Mouse (Mus musculus) neural tube, embryonic 12.5 days (tissue): ENCODE measurements around the gene Mrpl43. TPM values are rescaled to one million over a fixed set of nuclear protein-coding genes. Genes with fewer than 3 reads are reported as not detected.

Experiments used
- ATAC-seq: fragments of 200-750 bp; cut with Nextera tagmentation; 2 replicates; pipeline ENCODE4 v1.8.0; 2017; ENCODE audit warnings: low read depth, mild to moderate bottlenecking, moderate TSS enrichment, moderate library complexity; ENCODE audit not compliant: low FRiP score
- H3K27ac ChIP-seq: fragments of 300-500 bp; sonication (generic); 2 replicates; pipeline ENCODE4 v1.5.1; 2016
- H3K27me3 ChIP-seq: fragments of 300-500 bp; sonication (generic); replicated peaks from 2 replicates; pipeline ENCODE4 v1.6.1; 2016; ENCODE audit warnings: mild to moderate bottlenecking
- H3K36me3 ChIP-seq: fragments of 300-500 bp; sonication (generic); 2 replicates; pipeline ENCODE4 v1.6.1; 2016; ENCODE audit warnings: mild to moderate bottlenecking
- H3K4me1 ChIP-seq: fragments of 300-500 bp; sonication (generic); 2 replicates; pipeline ENCODE4 v1.6.1; 2016
- H3K4me2 ChIP-seq: fragments of 300-500 bp; sonication (generic); replicated peaks from 2 replicates; pipeline ENCODE4 v1.6.1; 2016; ENCODE audit warnings: mild to moderate bottlenecking
- H3K4me3 ChIP-seq: fragments of 300-500 bp; sonication (generic); 2 replicates; pipeline ENCODE4 v1.5.1; 2016
- H3K9ac ChIP-seq: fragments of 300-500 bp; sonication (generic); 2 replicates; pipeline ENCODE4 v1.6.1; 2016; ENCODE audit warnings: mild to moderate bottlenecking
- H3K9me3 ChIP-seq: fragments of 300-500 bp; sonication (generic); 2 replicates; pipeline ENCODE4 v1.6.1; 2016; ENCODE audit warnings: mild to moderate bottlenecking
- WGBS: fragments of 180-500 bp; shearing (Covaris S2); methylation state at CpG from one replicate; pipeline ENCODE4 v1.1.7; 2016; 5-methylcytosine and 5-hydroxymethylcytosine counted together
- polyA plus RNA-seq: library from polyadenylated mRNA; unstranded; fragments of >200 nt; fragmentation: Nextera tagmentation; extraction: Ambion mirVana; gene quantifications from 2 replicates; pipeline ENCODE4 v1.2.1, GENCODE M21; 2016

Gene Mrpl43
- polyA plus RNA-seq: 82.9 and 83.2 TPM in 2 replicates

- Histone ChIP-seq H3K27me3 (no peaks in the 10 kb centered on the region), H3K27ac (peak within 1 kb of the TSS; percentile 46), H3K9me3 (no peaks in the 10 kb centered on the region), H3K4me1 (peaks cover 21% of the 10 kb centered on the region), H3K36me3 (peaks cover 59% of the 10 kb centered on the region), H3K4me3 (peak within 1 kb of the TSS; percentile 89), H3K9ac (peak within 1 kb of the TSS; percentile 88), H3K4me2 (peak within 1 kb of the TSS; percentile 93)
- peak; percentile 93 for ATAC-seq
- whole genome bisulfite sequencing: under 1% methylated on average over 82 of the region's 82 CpGs
Observed at GRCm38 (mm10) chr19:45005957-45006712, at the start of gene Mrpl43. Gene Mrpl43 (minus strand): TSS chr19:45006442.

- Histone ChIP-seq H3K9me3 (no peaks in the 10 kb centered on the region), H3K4me2 (no peak overlapping the region), H3K4me1 (peaks cover 23% of the 10 kb centered on the region), H3K27ac (no peak overlapping the region), H3K9ac (no peak overlapping the region), H3K4me3 (no peak overlapping the region), H3K36me3 (peaks cover 22% of the 10 kb centered on the region; the same call in 1 of the 2 replicates), H3K27me3 (0 out of 2 replicates have a peak, but pooled peaks cover 4% of the 10 kb centered on the region)
- WGBS: 81% methylated on average over 6 of the region's 6 CpGs
- ATAC-seq: no peak
Observed at GRCm38 (mm10) chr19:45054892-45055690, 48.8 kb upstream of the Mrpl43 start.

GRCm38 (mm10) chr19:45053451-45053850 is 47.2 kb upstream of the Mrpl43 start:
- peaks cover 22% of the 10 kb centered on the region; the same call in 1 of the 2 replicates for H3K36me3 ChIP-seq
- no peak overlapping the region for H3K4me2 ChIP-seq
- WGBS: 87% methylated on average over 8 of the region's 8 CpGs

GRCm38 (mm10) chr19:45049523-45049922 is 43.3 kb upstream of the Mrpl43 start:
- no peak overlapping the region for H3K4me3 ChIP-seq
- H3K4me1 ChIP-seq: peaks cover 29% of the 10 kb centered on the region
- 79% methylated on average over 9 of the region's 9 CpGs for WGBS
- peaks cover 20% of the 10 kb centered on the region for H3K27me3 ChIP-seq
- H3K27ac ChIP-seq: no peak overlapping the region
- ATAC-seq: no peak
- H3K9me3 ChIP-seq: no peaks in the 10 kb centered on the region
- H3K4me2 ChIP-seq: peak overlapping the region; percentile 65; the same call in 1 of the 2 replicates
- H3K36me3 ChIP-seq: peaks cover 19% of the 10 kb centered on the region; the same call in 1 of the 2 replicates
- H3K9ac ChIP-seq: no peak overlapping the region; the same call in 1 of the 2 replicates

More at GRCm38 (mm10) chr19:45053451-45053850, 47.2 kb upstream of the Mrpl43 start:
- Histone ChIP-seq H3K27me3 (0 out of 2 replicates have a peak, but pooled peaks cover 4% of the 10 kb centered on the region), H3K4me3 (no peak overlapping the region), H3K27ac (no peak overlapping the region), H3K9me3 (no peaks in the 10 kb centered on the region), H3K9ac (no peak overlapping the region), H3K4me1 (peaks cover 29% of the 10 kb centered on the region)
- ATAC-seq: no peak

- H3K36me3 ChIP-seq: peaks cover 13% of the 10 kb centered on the region; the same call in 1 of the 2 replicates
- 85% methylated on average over 12 of the region's 12 CpGs for WGBS
- H3K9ac ChIP-seq: 0 out of 2 replicates have a peak overlapping the region, but pooled peaks have one; percentile 69
- H3K27ac ChIP-seq: no peak overlapping the region
- peak overlapping the region; percentile 65 for H3K4me2 ChIP-seq
- H3K4me3 ChIP-seq: peak overlapping the region; percentile 51
- peaks cover 29% of the 10 kb centered on the region for H3K4me1 ChIP-seq
- no peaks in the 10 kb centered on the region for H3K9me3 ChIP-seq
- H3K27me3 ChIP-seq: peaks cover 24% of the 10 kb centered on the region
- ATAC-seq: no peak
Observed at GRCm38 (mm10) chr19:45048644-45049365, 42.6 kb upstream of the Mrpl43 start.

GRCm38 (mm10) chr19:45047935-45048643 is 41.8 kb upstream of the Mrpl43 start:
- Histone ChIP-seq H3K27me3 (peaks cover 24% of the 10 kb centered on the region), H3K9me3 (no peaks in the 10 kb centered on the region), H3K27ac (peak overlapping the region; percentile 74), H3K36me3 (peaks cover 13% of the 10 kb centered on the region; the same call in 1 of the 2 replicates), H3K9ac (peak overlapping the region; percentile 69), H3K4me2 (peak overlapping the region; percentile 65), H3K4me1 (peaks cover 29% of the 10 kb centered on the region), H3K4me3 (peak overlapping the region; percentile 51)
- peak; percentile 34 for ATAC-seq
- 57% methylated on average over 11 of the region's 11 CpGs for WGBS

- under 1% methylated on average over 26 of the region's 26 CpGs for WGBS
- peaks cover 9% of the 10 kb centered on the region; the same call in 1 of the 2 replicates for H3K36me3 ChIP-seq
- no peaks in the 10 kb centered on the region for H3K9me3 ChIP-seq
- peaks cover 29% of the 10 kb centered on the region for H3K4me1 ChIP-seq
- peak within 1 kb of the TSS; percentile 65 for H3K4me2 ChIP-seq
- ATAC-seq: peak; percentile 86
- peak within 1 kb of the TSS; percentile 69 for H3K9ac ChIP-seq
- H3K27me3 ChIP-seq: peaks cover 24% of the 10 kb centered on the region
- H3K27ac ChIP-seq: peak within 1 kb of the TSS; percentile 74
- peak within 1 kb of the TSS; percentile 51 for H3K4me3 ChIP-seq
Observed at GRCm38 (mm10) chr19:45047417-45047934, 41.2 kb upstream of the Mrpl43 start, which contains the start of gene Sfxn3. Gene Sfxn3 (plus strand): TSS chr19:45047503.

GRCm38 (mm10) chr19:45046523-45047321 is 40.5 kb upstream of the Mrpl43 start:
- H3K9ac ChIP-seq: peak overlapping the region; percentile 69
- H3K4me1 ChIP-seq: peaks cover 29% of the 10 kb centered on the region
- peaks cover 24% of the 10 kb centered on the region for H3K27me3 ChIP-seq
- H3K4me3 ChIP-seq: peak overlapping the region; percentile 51
- WGBS: 3% methylated on average over 34 of the region's 34 CpGs
- H3K4me2 ChIP-seq: peak overlapping the region; percentile 65
- no peak overlapping the region; the same call in 1 of the 2 replicates for H3K27ac ChIP-seq
- ATAC-seq: peak; percentile 61
- H3K9me3 ChIP-seq: no peaks in the 10 kb centered on the region
- H3K36me3 ChIP-seq: peaks cover 4% of the 10 kb centered on the region; the same call in 1 of the 2 replicates

GRCm38 (mm10) chr19:45045651-45046050 is 39.4 kb upstream of the Mrpl43 start, which contains the start of gene Pdzd7:
Gene Pdzd7 (minus strand): TSS chr19:45045717.
- Histone ChIP-seq H3K4me3 (peak within 1 kb of the TSS; percentile 51), H3K36me3 (peaks cover 1% of the 10 kb centered on the region; the same call in 1 of the 2 replicates), H3K27ac (no peak within 1 kb of the TSS), H3K4me1 (peaks cover 29% of the 10 kb centered on the region), H3K9me3 (no peaks in the 10 kb centered on the region), H3K9ac (peak within 1 kb of the TSS; percentile 69; the same call in 1 of the 2 replicates), H3K27me3 (peaks cover 24% of the 10 kb centered on the region), H3K4me2 (peak within 1 kb of the TSS; percentile 65)
- no peak for ATAC-seq
- 86% methylated on average over 5 of the region's 5 CpGs for WGBS

- H3K4me1 ChIP-seq: peaks cover 32% of the 10 kb centered on the region
Observed at GRCm38 (mm10) chr19:45045236-45045635, 39.0 kb upstream of the Mrpl43 start.

More at GRCm38 (mm10) chr19:45045236-45045635, 39.0 kb upstream of the Mrpl43 start:
- Histone ChIP-seq H3K27ac (no peak overlapping the region), H3K36me3 (no peaks in the 10 kb centered on the region), H3K9me3 (no peaks in the 10 kb centered on the region), H3K4me2 (no peak overlapping the region), H3K9ac (no peak overlapping the region), H3K27me3 (peaks cover 27% of the 10 kb centered on the region), H3K4me3 (no peak overlapping the region)
- 48% methylated on average over 15 of the region's 15 CpGs for WGBS
- ATAC-seq: no peak
